Mouse (Mus musculus) heart, embryonic 16.5 days (tissue): ENCODE measurements around the gene Mrpl2. TPM values are rescaled to one million over a fixed set of nuclear protein-coding genes. Genes with fewer than 3 reads are reported as not detected.

Source experiments
- ATAC-seq: fragments of 200-750 bp; cut with Nextera tagmentation; replicated peaks from 2 replicates; pipeline ENCODE4 v1.8.0; 2017; ENCODE audit warnings: moderate number of reproducible peaks; ENCODE audit not compliant: insufficient read depth, low FRiP score; ENCODE audit errors: extremely low read depth
- H3K27ac ChIP-seq: fragments of 300-500 bp; sonication (generic); 2 replicates; pipeline ENCODE4 v1.5.1; 2014; ENCODE audit warnings: mild to moderate bottlenecking, low read length, control low read depth, moderate library complexity
- H3K27me3 ChIP-seq: fragments of 300-500 bp; sonication (generic); 2 replicates; pipeline ENCODE4 v1.6.1; 2014; ENCODE audit warnings: low read length, mixed read lengths; ENCODE audit not compliant: control insufficient read depth, insufficient read depth
- H3K36me3 ChIP-seq: fragments of 300-500 bp; sonication (generic); 2 replicates; pipeline ENCODE4 v1.6.1; 2014; ENCODE audit not compliant: control insufficient read depth, insufficient read depth
- H3K4me1 ChIP-seq: fragments of 300-500 bp; sonication (generic); 2 replicates; pipeline ENCODE4 v1.6.1; 2014; ENCODE audit warnings: low read length, mixed read lengths; ENCODE audit not compliant: control insufficient read depth, insufficient read depth
- H3K4me2 ChIP-seq: fragments of 300-500 bp; sonication (generic); 2 replicates; pipeline ENCODE4 v1.6.1; 2014; ENCODE audit warnings: low read depth, mild to moderate bottlenecking, control low read depth, low read length
- H3K4me3 ChIP-seq: fragments of 300-500 bp; sonication (generic); 2 replicates; pipeline ENCODE4 v1.5.1; 2014; ENCODE audit warnings: mild to moderate bottlenecking, control low read depth, low read length
- H3K9ac ChIP-seq: fragments of 300-500 bp; sonication (generic); 2 replicates; pipeline ENCODE4 v1.6.1; 2014; ENCODE audit warnings: low read length, control low read depth
- H3K9me3 ChIP-seq: fragments of 300-500 bp; sonication (generic); replicated peaks from 2 replicates; pipeline ENCODE4 v1.6.1; 2016; ENCODE audit warnings: low read length; ENCODE audit not compliant: control insufficient read depth
- WGBS: fragments of 180-500 bp; shearing (Covaris S2); extraction: QIAGEN DNeasy Blood & Tissue Kit; methylation state at CpG from one replicate; pipeline ENCODE4 v1.1.7; 2014; 5-methylcytosine and 5-hydroxymethylcytosine counted together
- polyA plus RNA-seq: library from polyadenylated mRNA; unstranded; fragments of >200 nt; fragmentation: Nextera tagmentation; extraction: Ambion mirVana; gene quantifications from 2 replicates; pipeline ENCODE4 v1.2.1, GENCODE M21; 2015

Gene Mrpl2
- polyA plus RNA-seq, 1 experiment from 2014 or later, result 117 TPM

DNA sequence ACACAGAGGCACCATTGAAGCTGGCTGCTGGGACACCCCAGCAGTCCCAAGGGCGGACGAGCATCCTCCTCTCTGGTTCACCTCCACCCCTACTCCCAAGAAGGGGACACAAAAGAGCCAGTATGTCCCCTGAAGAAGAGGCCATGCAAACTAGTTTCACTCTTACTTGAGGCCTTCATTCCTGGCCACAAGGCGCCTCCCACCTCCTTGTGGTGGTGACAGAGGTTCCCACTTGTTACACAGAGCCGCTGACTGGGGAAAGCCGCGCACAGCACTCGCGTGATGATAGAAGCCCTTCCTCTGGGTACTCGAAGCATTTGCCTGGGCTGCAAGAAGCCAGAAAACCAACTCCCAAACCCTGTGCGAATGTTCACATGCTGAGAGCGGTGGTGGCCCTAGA, 23.8 kb upstream of the Mrpl2 start:
- WGBS, result 41% methylated on average over 11 of the region's 11 CpGs
- H3K9ac ChIP-seq, result 0 out of 2 replicates have a peak overlapping the region, but pooled peaks have one; percentile 3
- H3K9me3 ChIP-seq, result no peaks in the 10 kb centered on the region
- no peaks in the 10 kb centered on the region for H3K36me3 ChIP-seq
- H3K4me1 ChIP-seq, result peaks cover 82% of the 10 kb centered on the region
- H3K27me3 ChIP-seq, result no peaks in the 10 kb centered on the region
- no peak overlapping the region for H3K4me2 ChIP-seq
- ATAC-seq, result no peak
- H3K27ac ChIP-seq, result peak overlapping the region; percentile 78
- H3K4me3 ChIP-seq, result no peak overlapping the region

DNA sequence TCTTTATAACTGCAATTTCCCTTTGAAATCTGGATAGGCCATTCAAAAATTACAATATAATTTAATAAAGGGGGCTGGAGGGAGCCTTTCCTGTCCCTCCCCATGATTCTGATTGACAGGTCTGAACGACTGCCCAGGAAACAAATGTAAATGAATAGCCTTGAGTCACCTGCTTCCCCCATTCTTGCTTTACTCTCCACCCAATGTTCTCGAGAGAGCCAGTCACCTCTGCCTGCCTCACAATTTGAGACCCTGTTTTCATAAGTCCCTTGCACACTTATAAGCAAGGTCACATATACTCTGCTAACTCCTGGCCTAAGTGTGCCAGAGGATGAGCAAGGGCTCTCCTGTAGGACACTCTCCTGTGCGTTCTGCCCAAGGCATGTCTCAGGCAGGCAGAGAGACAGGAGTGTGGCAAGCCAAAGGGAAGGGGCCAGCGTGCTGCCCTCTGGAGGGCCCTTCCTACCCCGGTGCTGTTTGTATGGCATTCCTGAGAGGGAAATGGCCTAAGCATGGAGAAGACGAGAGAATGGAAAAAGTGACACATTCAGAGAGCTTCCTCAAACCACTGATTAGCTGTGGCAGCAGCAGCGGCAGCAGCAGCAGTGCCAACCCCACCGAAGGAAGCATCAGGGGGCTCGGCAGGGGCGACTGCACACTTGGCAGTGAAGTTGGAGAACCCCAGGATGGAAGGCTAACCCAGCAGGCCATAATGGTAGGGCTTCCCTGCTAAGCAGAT, 22.0 kb upstream of the Mrpl2 start:
- Histone ChIP-seq H3K4me1 (peaks cover 73% of the 10 kb centered on the region), H3K9me3 (no peaks in the 10 kb centered on the region), H3K4me2 (peak overlapping the region; percentile 42), H3K27me3 (no peaks in the 10 kb centered on the region), H3K4me3 (no peak overlapping the region), H3K36me3 (no peaks in the 10 kb centered on the region), H3K9ac (peak overlapping the region; percentile 51), H3K27ac (peak overlapping the region; percentile 73)
- 13% methylated on average over 10 of the region's 10 CpGs for WGBS
- peak; percentile 23; the same call in 1 of the 2 replicates for ATAC-seq

DNA sequence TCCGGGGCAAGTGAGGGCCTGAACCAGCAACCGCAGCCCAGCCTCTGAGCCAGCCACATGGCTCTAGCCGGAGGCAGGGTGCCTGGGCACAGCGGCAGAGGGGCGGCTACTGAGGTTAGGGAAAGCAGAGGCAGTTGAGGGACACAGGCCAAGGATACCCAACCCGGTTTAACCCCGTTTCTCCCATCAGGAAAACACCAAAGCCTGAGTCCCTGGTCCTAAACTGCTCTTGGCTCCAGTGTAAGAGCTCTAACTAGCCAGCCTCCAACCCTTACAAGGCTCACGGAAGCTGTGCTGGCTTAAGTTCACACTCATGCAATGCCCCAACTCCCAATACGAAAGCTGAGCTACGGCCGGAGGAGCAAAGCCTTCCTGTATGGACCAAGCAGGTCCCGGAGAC, 21.4 kb upstream of the Mrpl2 start:
- Histone ChIP-seq H3K4me3 (0 out of 2 replicates have a peak overlapping the region, but pooled peaks have one; percentile 2), H3K9ac (peak overlapping the region; percentile 51), H3K4me2 (peak overlapping the region; percentile 42), H3K27me3 (no peaks in the 10 kb centered on the region), H3K36me3 (no peaks in the 10 kb centered on the region), H3K9me3 (no peaks in the 10 kb centered on the region), H3K27ac (peak overlapping the region; percentile 73), H3K4me1 (peaks cover 68% of the 10 kb centered on the region)
- no peak for ATAC-seq
- WGBS, result 55% methylated on average over 12 of the region's 12 CpGs

GRCm38 (mm10) chr17:46627409-46627808, 18.6 kb upstream of the Mrpl2 start:
- H3K9ac ChIP-seq, result peak overlapping the region; percentile 98
- no peak for ATAC-seq
- peak overlapping the region; percentile 83 for H3K4me2 ChIP-seq
- H3K36me3 ChIP-seq, result peaks cover 7% of the 10 kb centered on the region
- peak overlapping the region; percentile 32; the same call in 1 of the 2 replicates for H3K27ac ChIP-seq
- no peaks in the 10 kb centered on the region for H3K9me3 ChIP-seq
- peaks cover 54% of the 10 kb centered on the region for H3K4me1 ChIP-seq
- 48% methylated on average over 6 of the region's 6 CpGs for WGBS
- H3K4me3 ChIP-seq, result peak overlapping the region; percentile 95
- H3K27me3 ChIP-seq, result no peaks in the 10 kb centered on the region

DNA sequence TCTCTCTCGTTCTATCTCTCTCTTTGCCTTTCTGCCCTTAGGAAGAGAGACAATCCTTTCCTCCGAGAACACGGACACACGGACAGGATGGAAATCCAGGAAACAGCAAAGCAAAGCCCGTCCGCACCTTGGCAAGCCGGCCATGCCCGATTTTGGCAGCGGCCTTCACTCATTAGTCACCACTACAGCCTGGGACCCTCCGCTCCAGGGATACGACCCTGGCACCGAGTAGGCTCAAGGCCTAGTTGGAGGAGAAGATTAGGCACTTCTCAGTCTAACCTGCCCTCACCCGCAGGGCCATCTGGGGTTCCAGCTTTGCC, 17.6 kb upstream of the Mrpl2 start:
- peak overlapping the region; percentile 95 for H3K4me3 ChIP-seq
- no peaks in the 10 kb centered on the region for H3K9me3 ChIP-seq
- ATAC-seq, result peak; percentile 3; the same call in 1 of the 2 replicates
- peak overlapping the region; percentile 95 for H3K27ac ChIP-seq
- under 1% methylated on average over 13 of the region's 13 CpGs for WGBS
- H3K4me2 ChIP-seq, result peak overlapping the region; percentile 83
- H3K27me3 ChIP-seq, result no peaks in the 10 kb centered on the region
- H3K36me3 ChIP-seq, result peaks cover 11% of the 10 kb centered on the region
- H3K4me1 ChIP-seq, result peaks cover 48% of the 10 kb centered on the region
- H3K9ac ChIP-seq, result peak overlapping the region; percentile 98

DNA sequence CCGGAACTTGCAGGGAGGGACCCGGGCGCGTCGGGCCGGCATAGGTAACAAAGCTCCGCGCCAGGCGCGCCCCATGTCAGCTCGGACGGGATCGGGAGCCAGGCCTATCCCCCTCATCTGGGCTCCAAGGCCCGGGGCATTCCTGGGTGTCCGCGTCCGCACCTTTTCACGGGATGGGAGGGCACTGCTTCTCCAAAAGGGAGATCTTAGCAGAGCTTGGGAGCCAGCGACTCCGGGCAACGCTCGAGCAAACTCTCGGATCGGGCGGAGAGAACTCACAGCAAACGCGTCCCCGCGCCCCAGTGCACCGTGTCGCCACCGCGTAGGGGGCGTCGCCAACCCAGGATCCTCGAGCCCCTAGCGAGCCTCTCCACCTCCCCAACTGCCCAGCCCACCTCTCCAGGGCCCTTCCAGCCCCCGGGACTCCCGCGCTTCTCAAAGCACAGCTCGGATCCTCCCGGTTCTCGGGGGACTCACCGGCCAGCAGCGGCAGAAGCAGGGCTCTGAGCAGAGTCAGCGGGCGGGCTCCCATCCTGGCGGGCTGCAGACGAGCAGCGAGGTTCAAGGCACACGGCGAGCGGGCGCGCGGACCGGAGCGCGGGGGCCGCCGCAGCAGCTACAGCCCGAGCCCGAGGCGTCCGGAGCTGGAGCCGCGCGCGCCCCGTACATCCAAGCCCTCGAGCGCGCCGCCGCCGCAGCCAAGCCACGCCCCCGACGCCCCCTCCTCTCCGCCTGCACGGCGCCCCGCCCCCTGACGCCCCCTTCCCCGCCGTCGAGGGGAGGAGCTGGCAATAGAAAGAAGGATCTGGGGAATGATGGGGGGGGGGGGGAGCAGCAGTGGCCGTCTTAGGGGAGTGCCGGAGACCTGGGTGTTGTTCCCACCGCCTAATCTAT, 17.0 kb upstream of the Mrpl2 start, which contains the start of gene Ptk7:
TSS of gene Ptk7 (minus strand) at position 714 of the 894 bp plus-strand sequence.
- peak; percentile 68 for ATAC-seq
- WGBS, result under 1% methylated on average over 81 of the region's 90 CpGs
- no peaks in the 10 kb centered on the region for H3K27me3 ChIP-seq
- H3K4me3 ChIP-seq, result peak within 1 kb of the TSS; percentile 95
- peak within 1 kb of the TSS; percentile 83 for H3K4me2 ChIP-seq
- peaks cover 11% of the 10 kb centered on the region for H3K36me3 ChIP-seq
- peaks cover 42% of the 10 kb centered on the region for H3K4me1 ChIP-seq
- H3K9ac ChIP-seq, result peak within 1 kb of the TSS; percentile 98
- H3K27ac ChIP-seq, result peak within 1 kb of the TSS; percentile 95
- H3K9me3 ChIP-seq, result no peaks in the 10 kb centered on the region

GRCm38 (mm10) chr17:46629685-46630441, 16.2 kb upstream of the Mrpl2 start:
- Histone ChIP-seq H3K9ac (peak overlapping the region; percentile 98), H3K4me2 (peak overlapping the region; percentile 83), H3K9me3 (no peaks in the 10 kb centered on the region), H3K27ac (peak overlapping the region; percentile 95), H3K27me3 (no peaks in the 10 kb centered on the region), H3K36me3 (peaks cover 11% of the 10 kb centered on the region), H3K4me3 (peak overlapping the region; percentile 95), H3K4me1 (peaks cover 34% of the 10 kb centered on the region)
- 13% methylated on average over 12 of the region's 12 CpGs for WGBS
- ATAC-seq, result peak; percentile 53

GRCm38 (mm10) chr17:46636831-46637523, 9.1 kb upstream of the Mrpl2 start:
- no peak for ATAC-seq
- peaks cover 17% of the 10 kb centered on the region for H3K36me3 ChIP-seq

More at GRCm38 (mm10) chr17:46636831-46637523, 9.1 kb upstream of the Mrpl2 start:
- peak overlapping the region; percentile 18; the same call in 1 of the 2 replicates for H3K4me3 ChIP-seq
- no peak overlapping the region for H3K27ac ChIP-seq
- no peaks in the 10 kb centered on the region for H3K9me3 ChIP-seq
- H3K4me1 ChIP-seq, result peaks cover 6% of the 10 kb centered on the region
- H3K4me2 ChIP-seq, result peak overlapping the region; percentile 53
- WGBS, result 22% methylated on average over 15 of the region's 15 CpGs
- H3K27me3 ChIP-seq, result no peaks in the 10 kb centered on the region
- H3K9ac ChIP-seq, result peak overlapping the region; percentile 50
